Mouse (Mus musculus): ENCODE data around the gene Syt15. TPM values are rescaled to one million over a fixed set of nuclear protein-coding genes. Genes with fewer than 3 reads are reported as not detected.

Gene Syt15
- polyA plus RNA-seq, 1 experiment from 2014 or later = 0.14 TPM

DNA sequence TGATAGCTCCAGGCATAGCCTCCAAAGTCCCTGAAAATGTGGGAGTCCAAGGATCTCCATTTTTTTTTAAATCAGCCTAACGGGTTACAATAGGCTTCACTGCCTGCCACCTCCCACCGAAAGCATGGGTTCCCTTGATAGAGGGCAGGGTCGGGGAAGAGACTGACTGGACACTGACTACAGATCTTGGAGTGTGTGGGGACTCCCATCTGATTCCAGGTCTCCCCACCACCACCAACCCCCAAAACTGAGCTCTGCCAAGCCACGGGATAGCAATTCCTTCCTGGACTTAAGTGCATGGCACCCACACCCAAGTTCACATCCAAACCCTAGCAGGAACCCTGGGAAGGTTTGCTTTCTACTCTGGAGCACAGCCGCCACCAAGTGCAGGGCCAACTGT is 1.0 kb downstream of the Syt15 start:
- Histone ChIP-seq H3K27ac (ENCODE audit: low read depth, low read length) (no peak overlapping the region), H3K4me2 (ENCODE audit: low read length) (no peak overlapping the region), H3K4me3 (ENCODE audit: low read depth, low read length) (no peak overlapping the region), H3K9me3 (replicated peaks; ENCODE audit: control insufficient read depth, low read length) (no peaks in the 10 kb centered on the region), H3K4me1 (ENCODE audit: control insufficient read depth, insufficient read depth, low read length) (peaks cover 4% of the 10 kb centered on the region; the same call in 1 of the 2 replicates), H3K9ac (ENCODE audit: low read length) (no peak overlapping the region), H3K36me3 (ENCODE audit: control insufficient read depth, insufficient read depth, low read length) (no peaks in the 10 kb centered on the region), H3K27me3 (replicated peaks; ENCODE audit: control insufficient read depth, insufficient read depth, low read length) (peaks cover 10% of the 10 kb centered on the region)
- 75% methylated on average over 5 of the region's 5 CpGs for whole genome bisulfite sequencing
- ATAC-seq (no peak), DNase-seq (ENCODE audit: low spot score) (no peak)

- DNase-seq (ENCODE audit: low spot score) (no peak), ATAC-seq (no peak)
- H3K27ac ChIP-seq (ENCODE audit: low read depth, low read length) = no peak overlapping the region
- peaks cover 4% of the 10 kb centered on the region; the same call in 1 of the 2 replicates for H3K4me1 ChIP-seq (ENCODE audit: control insufficient read depth, insufficient read depth, low read length)
- H3K36me3 ChIP-seq (ENCODE audit: control insufficient read depth, insufficient read depth, low read length) = no peaks in the 10 kb centered on the region
- no peak overlapping the region for H3K4me3 ChIP-seq (ENCODE audit: low read depth, low read length)
- WGBS = 59% methylated on average over 5 of the region's 5 CpGs
- no peak overlapping the region for H3K9ac ChIP-seq (ENCODE audit: low read length)
- H3K9me3 ChIP-seq (replicated peaks; ENCODE audit: control insufficient read depth, low read length) = no peaks in the 10 kb centered on the region
- no peak overlapping the region for H3K4me2 ChIP-seq (ENCODE audit: low read length)
- peaks cover 10% of the 10 kb centered on the region for H3K27me3 ChIP-seq (replicated peaks; ENCODE audit: control insufficient read depth, insufficient read depth, low read length)
Observed at GRCm38 (mm10) chr14:34221416-34222077, 2.2 kb downstream of the Syt15 start.

DNA sequence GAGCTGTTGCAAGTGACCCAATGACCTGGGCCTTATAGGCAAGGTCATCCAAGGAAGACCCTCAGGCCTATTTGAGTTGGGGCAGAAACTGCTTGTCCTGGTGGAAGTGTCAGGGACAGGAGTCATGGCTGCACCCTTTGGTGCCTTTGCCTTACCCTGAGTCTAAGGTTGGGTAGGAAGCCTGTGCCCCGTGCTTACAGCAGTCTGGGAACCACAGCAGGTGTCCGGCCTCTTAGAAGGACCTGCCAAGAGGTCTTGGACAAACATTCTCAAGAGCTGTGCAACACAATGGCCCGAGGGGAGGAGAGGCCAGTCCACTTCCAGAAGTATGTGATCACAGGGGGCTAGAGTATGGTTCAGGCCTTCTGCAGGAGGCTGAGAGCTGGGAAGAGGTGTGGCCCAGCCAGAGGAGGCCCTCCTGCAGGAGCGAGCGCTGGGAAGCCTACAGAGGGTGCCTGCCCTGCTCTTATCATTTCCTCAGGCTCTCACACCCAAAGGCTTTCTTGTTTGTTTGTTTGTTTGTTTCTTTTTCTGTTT is 4.0 kb downstream of the Syt15 start:
- ATAC-seq = no peak
- Histone ChIP-seq H3K27ac (ENCODE audit: low read depth, low read length) (no peak overlapping the region), H3K27me3 (replicated peaks; ENCODE audit: control insufficient read depth, insufficient read depth, low read length) (peaks cover 10% of the 10 kb centered on the region), H3K9me3 (replicated peaks; ENCODE audit: control insufficient read depth, low read length) (no peaks in the 10 kb centered on the region), H3K4me2 (ENCODE audit: low read length) (no peak overlapping the region), H3K36me3 (ENCODE audit: control insufficient read depth, insufficient read depth, low read length) (no peaks in the 10 kb centered on the region), H3K4me1 (ENCODE audit: control insufficient read depth, insufficient read depth, low read length) (peaks cover 4% of the 10 kb centered on the region; the same call in 1 of the 2 replicates), H3K9ac (ENCODE audit: low read length) (no peak overlapping the region), H3K4me3 (ENCODE audit: low read depth, low read length) (no peak overlapping the region)
- no peak for DNase-seq (ENCODE audit: low spot score)
- WGBS = 70% methylated on average over 5 of the region's 5 CpGs

DNA sequence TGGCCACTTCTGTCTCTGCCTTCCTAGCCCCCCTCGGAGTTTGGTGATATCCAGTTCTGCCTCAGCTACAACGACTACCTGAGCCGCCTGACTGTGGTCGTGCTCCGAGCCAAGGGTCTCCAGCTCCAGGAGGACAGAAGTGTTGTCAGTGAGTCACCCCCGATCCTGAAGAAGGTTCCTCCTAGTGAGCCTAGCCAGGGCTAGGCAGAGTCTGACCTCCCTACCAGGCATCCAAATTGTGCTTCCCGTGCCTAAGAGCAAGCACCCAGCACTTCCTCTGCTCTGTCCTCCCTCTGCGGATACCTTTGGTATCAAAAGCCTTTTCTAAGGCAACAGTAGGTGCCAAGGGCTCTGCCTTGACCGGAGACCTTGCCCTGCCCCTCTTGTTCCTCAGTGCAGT is 6.6 kb downstream of the Syt15 start:
- Histone ChIP-seq H3K4me2 (ENCODE audit: low read length) (no peak overlapping the region), H3K27me3 (replicated peaks; ENCODE audit: control insufficient read depth, insufficient read depth, low read length) (no peaks in the 10 kb centered on the region), H3K4me1 (ENCODE audit: control insufficient read depth, insufficient read depth, low read length) (no peaks in the 10 kb centered on the region), H3K9ac (ENCODE audit: low read length) (no peak overlapping the region), H3K4me3 (ENCODE audit: low read depth, low read length) (no peak overlapping the region), H3K9me3 (replicated peaks; ENCODE audit: control insufficient read depth, low read length) (no peaks in the 10 kb centered on the region), H3K36me3 (ENCODE audit: control insufficient read depth, insufficient read depth, low read length) (no peaks in the 10 kb centered on the region), H3K27ac (ENCODE audit: low read depth, low read length) (no peak overlapping the region)
- ATAC-seq (no peak), DNase-seq (ENCODE audit: low spot score) (no peak)
- 85% methylated on average over 9 of the region's 9 CpGs for WGBS

- no peak for DNase-seq (ENCODE audit: low spot score)
- WGBS = 89% methylated on average over 4 of the region's 4 CpGs
Observed at GRCm38 (mm10) chr14:34226566-34226965, 7.2 kb downstream of the Syt15 start.

GRCm38 (mm10) chr14:34227981-34228380 is 8.6 kb downstream of the Syt15 start:
- Histone ChIP-seq H3K36me3 (ENCODE audit: control insufficient read depth, insufficient read depth, low read length) (no peaks in the 10 kb centered on the region), H3K4me1 (ENCODE audit: control insufficient read depth, insufficient read depth, low read length) (no peaks in the 10 kb centered on the region), H3K9me3 (replicated peaks; ENCODE audit: control insufficient read depth, low read length) (no peaks in the 10 kb centered on the region), H3K27ac (ENCODE audit: low read depth, low read length) (no peak overlapping the region), H3K9ac (ENCODE audit: low read length) (no peak overlapping the region), H3K4me2 (ENCODE audit: low read length) (no peak overlapping the region), H3K27me3 (replicated peaks; ENCODE audit: control insufficient read depth, insufficient read depth, low read length) (no peaks in the 10 kb centered on the region), H3K4me3 (ENCODE audit: low read depth, low read length) (no peak overlapping the region)
- WGBS = 89% methylated on average over 12 of the region's 12 CpGs
- ATAC-seq (no peak), DNase-seq (ENCODE audit: low spot score) (no peak)

More at GRCm38 (mm10) chr14:34226566-34226965, 7.2 kb downstream of the Syt15 start:
- no peak overlapping the region for H3K27ac ChIP-seq (ENCODE audit: low read depth, low read length)
- no peaks in the 10 kb centered on the region for H3K4me1 ChIP-seq (ENCODE audit: control insufficient read depth, insufficient read depth, low read length)
- H3K36me3 ChIP-seq (ENCODE audit: control insufficient read depth, insufficient read depth, low read length) = no peaks in the 10 kb centered on the region
- no peak overlapping the region for H3K9ac ChIP-seq (ENCODE audit: low read length)
- H3K27me3 ChIP-seq (replicated peaks; ENCODE audit: control insufficient read depth, insufficient read depth, low read length) = no peaks in the 10 kb centered on the region
- H3K4me3 ChIP-seq (ENCODE audit: low read depth, low read length) = no peak overlapping the region
- ATAC-seq = no peak
- H3K9me3 ChIP-seq (replicated peaks; ENCODE audit: control insufficient read depth, low read length) = no peaks in the 10 kb centered on the region
- H3K4me2 ChIP-seq (ENCODE audit: low read length) = no peak overlapping the region

DNA sequence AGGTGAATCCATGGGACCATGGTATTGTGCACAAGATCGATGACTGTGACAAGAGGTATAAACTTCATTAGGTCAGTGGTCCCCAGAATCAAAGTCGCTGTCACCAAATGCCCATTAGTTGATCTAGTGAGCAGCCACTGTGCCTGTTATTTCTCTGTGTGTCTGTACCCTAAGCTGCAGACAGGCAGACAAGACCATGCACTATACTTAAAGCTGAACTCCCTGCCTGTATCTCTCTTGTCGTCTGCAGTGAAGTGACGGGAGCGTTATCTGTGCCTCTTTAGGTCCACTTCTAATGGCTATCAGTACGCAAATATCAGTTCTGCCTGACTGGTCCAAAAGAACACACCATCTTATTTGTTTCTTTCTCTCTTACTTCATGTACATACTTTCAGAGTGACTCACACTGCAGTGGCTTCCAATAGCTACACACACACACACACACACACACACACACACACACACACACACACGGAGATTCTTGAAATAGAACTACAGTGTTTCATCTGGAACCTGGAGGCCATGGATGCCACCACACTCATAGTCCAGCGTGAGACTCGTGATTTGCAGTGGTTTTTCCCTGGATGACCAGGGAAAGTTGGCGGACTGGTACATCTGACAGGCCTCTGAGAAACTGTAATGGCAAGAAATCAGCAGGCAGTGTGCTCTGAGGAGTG is 9.6 kb downstream of the Syt15 start:
- Histone ChIP-seq H3K27me3 (replicated peaks; ENCODE audit: control insufficient read depth, insufficient read depth, low read length) (no peaks in the 10 kb centered on the region), H3K36me3 (ENCODE audit: control insufficient read depth, insufficient read depth, low read length) (no peaks in the 10 kb centered on the region), H3K27ac (ENCODE audit: low read depth, low read length) (no peak overlapping the region), H3K9ac (ENCODE audit: low read length) (no peak overlapping the region), H3K4me3 (ENCODE audit: low read depth, low read length) (no peak overlapping the region), H3K4me2 (ENCODE audit: low read length) (no peak overlapping the region), H3K9me3 (replicated peaks; ENCODE audit: control insufficient read depth, low read length) (no peaks in the 10 kb centered on the region), H3K4me1 (ENCODE audit: control insufficient read depth, insufficient read depth, low read length) (no peaks in the 10 kb centered on the region)
- ATAC-seq (no peak), DNase-seq (ENCODE audit: low spot score) (no peak)
- 87% methylated on average over 10 of the region's 10 CpGs for WGBS

GRCm38 (mm10) chr14:34232340-34232739 is 12.9 kb downstream of the Syt15 start:
- H3K9me3 ChIP-seq (replicated peaks; ENCODE audit: control insufficient read depth, low read length) = no peaks in the 10 kb centered on the region
- no peak overlapping the region for H3K9ac ChIP-seq (ENCODE audit: low read length)
- no peak overlapping the region for H3K4me2 ChIP-seq (ENCODE audit: low read length)
- no peaks in the 10 kb centered on the region for H3K4me1 ChIP-seq (ENCODE audit: control insufficient read depth, insufficient read depth, low read length)
- no peak overlapping the region for H3K4me3 ChIP-seq (ENCODE audit: low read depth, low read length)
- H3K27me3 ChIP-seq (replicated peaks; ENCODE audit: control insufficient read depth, insufficient read depth, low read length) = no peaks in the 10 kb centered on the region
- WGBS = 49% methylated on average over 7 of the region's 7 CpGs
- no peak overlapping the region for H3K27ac ChIP-seq (ENCODE audit: low read depth, low read length)
- ATAC-seq (no peak), DNase-seq (ENCODE audit: low spot score) (no peak)
- no peaks in the 10 kb centered on the region for H3K36me3 ChIP-seq (ENCODE audit: control insufficient read depth, insufficient read depth, low read length)

Measured in forebrain, embryonic 14.5 days (tissue).